Mouse (Mus musculus) lung, embryonic 16.5 days (tissue): ENCODE measurements around the gene Ccdc125. TPM values are rescaled to one million over a fixed set of nuclear protein-coding genes. Genes with fewer than 3 reads are reported as not detected.
"Not testable (repeated sequence)": the region's sequence is repeated elsewhere in the genome, so short reads cannot be mapped to it uniquely, and the experiment has no call there.

Experiments used
- ATAC-seq: fragments of 200-750 bp; cut with Nextera tagmentation; 2 replicates; pipeline ENCODE4 v1.8.0; 2017; ENCODE audit warnings: low read depth, mild to moderate bottlenecking, moderate library complexity
- H3K27ac ChIP-seq: fragments of 300-500 bp; sonication (generic); 2 replicates; pipeline ENCODE4 v1.5.1; 2014; ENCODE audit warnings: mild to moderate bottlenecking, control low read depth, low read length
- H3K27me3 ChIP-seq: fragments of 300-500 bp; sonication (generic); 2 replicates; pipeline ENCODE4 v1.6.1; 2014; ENCODE audit warnings: low read depth, low read length, mixed read lengths; ENCODE audit not compliant: control insufficient read depth, insufficient read depth
- H3K36me3 ChIP-seq: fragments of 300-500 bp; sonication (generic); 2 replicates; pipeline ENCODE4 v1.6.1; 2014; ENCODE audit warnings: low read length; ENCODE audit not compliant: control insufficient read depth, insufficient read depth
- H3K4me1 ChIP-seq: fragments of 300-500 bp; sonication (generic); replicated peaks from 2 replicates; pipeline ENCODE4 v1.6.1; 2014; ENCODE audit warnings: low read length, mixed read lengths; ENCODE audit not compliant: control insufficient read depth, insufficient read depth
- H3K4me2 ChIP-seq: fragments of 300-500 bp; sonication (generic); 2 replicates; pipeline ENCODE4 v1.6.1; 2014; ENCODE audit warnings: low read depth, low read length, control low read depth
- H3K4me3 ChIP-seq: fragments of 300-500 bp; sonication (generic); 2 replicates; pipeline ENCODE4 v1.5.1; 2014; ENCODE audit warnings: mild to moderate bottlenecking, low read length, control low read depth
- H3K9ac ChIP-seq: fragments of 300-500 bp; sonication (generic); 2 replicates; pipeline ENCODE4 v1.6.1; 2014; ENCODE audit warnings: low read length, control low read depth
- H3K9me3 ChIP-seq: fragments of 300-500 bp; sonication (generic); 2 replicates; pipeline ENCODE4 v1.6.1; 2016; ENCODE audit warnings: low read length; ENCODE audit not compliant: control insufficient read depth
- WGBS: fragments of 180-500 bp; shearing (Covaris S2); extraction: QIAGEN DNeasy Blood & Tissue Kit; methylation state at CpG from one replicate; pipeline ENCODE4 v1.1.7; 2014; 5-methylcytosine and 5-hydroxymethylcytosine counted together
- polyA plus RNA-seq: library from polyadenylated mRNA; unstranded; fragments of >200 nt; fragmentation: Nextera tagmentation; extraction: Ambion mirVana; gene quantifications from 2 replicates; pipeline ENCODE4 v1.2.1, GENCODE M21; 2015

Gene Ccdc125
- polyA plus RNA-seq, 1 experiment from 2014 or later: 11.3 TPM

DNA sequence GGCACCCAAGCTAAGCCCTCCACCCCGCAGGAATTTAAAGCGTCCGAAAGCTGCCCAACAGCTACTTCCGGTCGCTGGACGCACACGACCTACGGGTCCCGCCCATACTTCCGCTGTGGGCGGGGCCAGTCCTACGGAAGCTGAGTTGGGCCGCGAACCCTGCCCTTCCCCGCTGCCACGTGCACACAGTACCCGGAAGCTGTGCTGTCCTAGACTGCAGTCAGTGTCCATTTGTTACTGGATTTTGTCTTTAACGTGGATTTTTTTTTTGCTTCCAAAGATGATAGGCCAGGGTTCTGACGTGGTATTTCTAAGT, 61.3 kb downstream of the Ccdc125 start, which contains the start of gene Cdk7:
Gene Cdk7 (minus strand): TSS at position 79 of the 316 bp plus-strand sequence.
- Histone ChIP-seq H3K4me3 (peak within 1 kb of the TSS; percentile 95), H3K36me3 (peaks cover 17% of the 10 kb centered on the region), H3K27me3 (no peaks in the 10 kb centered on the region), H3K9ac (peak within 1 kb of the TSS; percentile 93), H3K4me2 (peak within 1 kb of the TSS; percentile 65), H3K9me3 (no peaks in the 10 kb centered on the region), H3K4me1 (peaks cover 10% of the 10 kb centered on the region), H3K27ac (peak within 1 kb of the TSS; percentile 97)
- under 1% methylated on average over 19 of the region's 19 CpGs for WGBS
- ATAC-seq: peak; percentile 100

GRCm38 (mm10) chr13:100731462-100732046, 62.0 kb downstream of the Ccdc125 start:
- WGBS: 92% methylated on average over 5 of the region's 6 CpGs
- not testable (repeated sequence) for H3K4me1 ChIP-seq, H3K27ac ChIP-seq, H3K27me3 ChIP-seq, H3K4me3 ChIP-seq, ATAC-seq, H3K9me3 ChIP-seq, H3K9ac ChIP-seq
- H3K4me2 ChIP-seq: peak overlapping the region; percentile 65; the same call in 1 of the 2 replicates
- peaks cover 17% of the 10 kb centered on the region for H3K36me3 ChIP-seq

- Histone ChIP-seq H3K4me2 (no peak overlapping the region), H3K36me3 (peaks cover 16% of the 10 kb centered on the region), H3K9ac (no peak overlapping the region), H3K4me1 (peaks cover 10% of the 10 kb centered on the region), H3K4me3 (no peak overlapping the region), H3K27me3 (no peaks in the 10 kb centered on the region), H3K27ac (no peak overlapping the region), H3K9me3 (no peaks in the 10 kb centered on the region)
- 94% methylated on average over 2 of the region's 2 CpGs for WGBS
- ATAC-seq: no peak
These were observed 63.2 kb downstream of the Ccdc125 start for GRCm38 (mm10) chr13:100732756-100733155.

GRCm38 (mm10) chr13:100742831-100743230, 73.3 kb downstream of the Ccdc125 start:
- no peaks in the 10 kb centered on the region for H3K9me3 ChIP-seq
- no peak overlapping the region for H3K9ac ChIP-seq
- no peak for ATAC-seq
- no peaks in the 10 kb centered on the region for H3K27me3 ChIP-seq
- no peak overlapping the region for H3K4me3 ChIP-seq
- peaks cover 10% of the 10 kb centered on the region for H3K4me1 ChIP-seq
- H3K36me3 ChIP-seq: peaks cover 4% of the 10 kb centered on the region; the same call in 1 of the 2 replicates
- H3K27ac ChIP-seq: no peak overlapping the region
- peak overlapping the region; percentile 60; the same call in 1 of the 2 replicates for H3K4me2 ChIP-seq
- 80% methylated on average over 5 of the region's 5 CpGs for WGBS

GRCm38 (mm10) chr13:100743346-100744035, 74.0 kb downstream of the Ccdc125 start:
- WGBS: 39% methylated on average over 11 of the region's 11 CpGs
- no peaks in the 10 kb centered on the region for H3K9me3 ChIP-seq

DNA sequence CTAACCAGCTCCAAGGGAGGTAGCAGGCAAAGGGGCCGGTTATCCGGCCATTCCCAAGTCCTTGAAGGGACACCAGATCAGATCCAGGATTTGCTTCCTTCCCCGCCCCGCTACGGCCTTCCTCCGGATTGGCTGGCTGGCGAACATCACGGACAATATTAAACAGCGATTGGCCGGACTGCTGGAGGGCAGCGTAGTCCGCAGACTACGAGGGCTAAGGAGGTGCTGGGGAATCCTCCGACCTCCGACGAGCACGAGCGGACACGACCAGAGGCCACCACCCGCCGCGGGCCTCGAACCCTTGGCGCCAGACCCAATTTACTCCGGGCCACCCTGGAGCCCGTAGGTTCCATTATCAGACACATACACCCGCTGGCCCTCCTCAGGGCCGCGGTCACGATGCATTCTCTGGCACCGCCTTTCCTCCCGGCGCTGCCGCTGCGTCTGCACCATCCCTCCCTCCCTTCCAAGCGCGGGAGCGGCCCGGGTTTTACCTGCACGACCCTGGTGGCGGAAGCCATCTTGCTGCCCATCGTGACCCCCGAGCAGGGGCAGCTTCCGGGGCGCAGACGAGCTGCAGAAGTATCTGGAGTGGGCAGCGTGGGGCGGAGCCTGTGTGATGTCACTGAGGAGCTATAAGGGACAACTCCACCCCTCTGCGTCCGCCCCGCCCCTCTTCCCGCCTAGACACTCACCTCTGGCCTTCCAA, 74.7 kb downstream of the Ccdc125 start, which contains the start of gene Mrps36:
Gene Mrps36 (minus strand): TSS at position 624 of the 709 bp plus-strand sequence.
- Histone ChIP-seq H3K4me1 (peaks cover 10% of the 10 kb centered on the region), H3K27me3 (no peaks in the 10 kb centered on the region), H3K9me3 (no peaks in the 10 kb centered on the region), H3K4me2 (peak within 1 kb of the TSS; percentile 60), H3K36me3 (no peaks in the 10 kb centered on the region), H3K9ac (peak within 1 kb of the TSS; percentile 91), H3K27ac (peak within 1 kb of the TSS; percentile 98), H3K4me3 (peak within 1 kb of the TSS; percentile 95)
- peak; percentile 97 for ATAC-seq
- WGBS: 0% methylated on average over 52 of the region's 52 CpGs

More at GRCm38 (mm10) chr13:100743346-100744035, 74.0 kb downstream of the Ccdc125 start:
- peak; percentile 41 for ATAC-seq
- Histone ChIP-seq H3K27me3 (no peaks in the 10 kb centered on the region), H3K4me2 (peak overlapping the region; percentile 60), H3K4me3 (peak overlapping the region; percentile 95), H3K9ac (peak overlapping the region; percentile 91), H3K36me3 (no peaks in the 10 kb centered on the region), H3K4me1 (peaks cover 10% of the 10 kb centered on the region), H3K27ac (peak overlapping the region; percentile 62)

GRCm38 (mm10) chr13:100746090-100746489, 76.6 kb downstream of the Ccdc125 start:
- Histone ChIP-seq H3K4me2 (no peak overlapping the region), H3K9me3 (no peaks in the 10 kb centered on the region), H3K27me3 (no peaks in the 10 kb centered on the region), H3K4me1 (peaks cover 10% of the 10 kb centered on the region), H3K4me3 (no peak overlapping the region), H3K9ac (no peak overlapping the region), H3K36me3 (no peaks in the 10 kb centered on the region), H3K27ac (no peak overlapping the region)
- 78% methylated on average over 3 of the region's 3 CpGs for WGBS
- ATAC-seq: no peak
